8 mouse cellular contexts compared by ENCODE assay signal in genomic region chr10:120064424-120064823, GRCm38 (mm10). TPM values are rescaled to one million over a fixed set of nuclear protein-coding genes. Genes with fewer than 3 reads are reported as not detected.
DNase-seq lines count a peak whose midpoint lies in the region; ATAC-seq and TF ChIP-seq lines count a peak whose summit lies in the region.
"Had no signal": no experiment of that assay in that cellular context is flagged by ENCODE, and none has a peak within 500 bp of the region (broad histone marks: within the 10 kb centered on the region; RNA-seq: fewer than 3 reads in every experiment).

No protein-coding gene starts in this region.

- H3K4me2 ChIP-seq in liver, embryonic 14.5 days (ENCODE audit: low read depth): no peak overlapping the region
- H3K4me2 ChIP-seq: limb, embryonic 12.5 days had no signal

- H3K36me3 ChIP-seq in liver, embryonic 14.5 days (replicated peaks; ENCODE audit: control insufficient read depth, insufficient read depth, low read depth): no peaks in the 10 kb centered on the region
- H3K36me3 ChIP-seq: limb, embryonic 12.5 days had no signal

- ATAC-seq in activated CD4-positive, CD25-positive, alpha-beta regulatory T cell, adult 4 months: peak; percentile 79
- ATAC-seq in common myeloid progenitor, adult 5-6 weeks (replicated peaks; ENCODE audit: low read depth, poor library complexity, severe bottlenecking): peak; percentile 78
- no peak for ATAC-seq in liver, embryonic 14.5 days (ENCODE audit: insufficient read depth)

- no peak for TF ChIP-seq EP300 in liver, embryonic 14.5 days (IDR thresholded peaks at IDR 0.05; ENCODE audit: low read depth)

- H3K9ac ChIP-seq in liver, embryonic 14.5 days (replicated peaks): no peak overlapping the region
- H3K9ac ChIP-seq: limb, embryonic 12.5 days had no signal

- no peak overlapping the region for H3K4me3 ChIP-seq in liver, embryonic 14.5 days (ENCODE audit: insufficient read depth in 1 of 2, low read depth in 2 of 2, low read length in 2 of 2)
- H3K4me3 ChIP-seq: limb, embryonic 12.5 days had no signal

- 13% methylated on average over 5 of the region's 5 CpGs for WGBS in liver, embryonic 14.5 days (ENCODE audit: insufficient replicate concordance)

- no peaks in the 10 kb centered on the region for H3K4me1 ChIP-seq in liver, embryonic 14.5 days (replicated peaks; ENCODE audit: control insufficient read depth in 2 of 2, insufficient read depth in 2 of 2, low read length in 1 of 2)
- H3K4me1 ChIP-seq: limb, embryonic 12.5 days had no signal

- DNase-seq in right cerebral cortex, adult 18-20 months: peak; percentile 28
- no peak for DNase-seq in right cerebral cortex, postnatal 36 days (ENCODE audit: low spot score in 2 of 2)
- peak; percentile 74 for DNase-seq in induced T-regulatory cell, adult 2 months (ENCODE audit: low read depth)
- peak; percentile 9 to 14 (median 14) for DNase-seq in liver, embryonic 14.5 days (ENCODE audit: low read depth in 3 of 3, low spot score in 3 of 3)
- peak; percentile 64 to 69 for DNase-seq in right cerebral cortex, adult 2 months (ENCODE audit: low spot score in 2 of 2)

- no peak overlapping the region for H3K27ac ChIP-seq in liver, embryonic 14.5 days
- H3K27ac ChIP-seq: limb, embryonic 12.5 days had no signal

- H3K9me3 ChIP-seq in liver, embryonic 14.5 days (ENCODE audit: control insufficient read depth, low read length): no peaks in the 10 kb centered on the region
- H3K9me3 ChIP-seq: limb, embryonic 12.5 days had no signal

- peak; percentile 84 for TF ChIP-seq CTCF in liver, embryonic 14.5 days (IDR thresholded peaks at IDR 0.05; ENCODE audit: low read depth)

- no peaks in the 10 kb centered on the region for H3K27me3 ChIP-seq in liver, embryonic 14.5 days (ENCODE audit: control insufficient read depth, insufficient read depth, low read length)
- H3K27me3 ChIP-seq: limb, embryonic 12.5 days had no signal

RNA-seq across cellular contexts. Expression of gene Helb, which starts 48.4 kb away (rescaled TPM):
- 1 to 10 TPM; 9.3 to 9.4 TPM for polyA plus RNA-seq in activated CD4-positive, CD25-positive, alpha-beta regulatory T cell, adult 4 months (2017; shearing (Covaris generic))
- 33.2 and 33.8 TPM in 2 replicates for total RNA-seq in common myeloid progenitor, adult 5-6 weeks (2017)
- 6.6 and 9.0 TPM in 2 replicates for polyA plus RNA-seq in liver, embryonic 14.5 days (2012; rRNA removed)
- 5.9 and 6.0 TPM in 2 replicates for polyA plus RNA-seq in liver, embryonic 14.5 days (2014; fragmentation: Nextera tagmentation; extraction: Ambion mirVana)

Comparison
In these comparisons a context has a peak if more than half of its experiments do, and no peak if none do; other contexts are left out.
1. DNase-seq: peak in right cerebral cortex, adult 18-20 months (single experiment), induced T-regulatory cell, adult 2 months (single experiment), liver, embryonic 14.5 days (3 of 3) and right cerebral cortex, adult 2 months (2 of 2); none in right cerebral cortex, postnatal 36 days (0 of 2).